Mouse (Mus musculus): ENCODE results near the gene Gm20422.
"Not testable (repeated sequence)": the region's sequence is repeated elsewhere in the genome, so short reads cannot be mapped to it uniquely, and the experiment has no call there.

Gm20422 gene

GRCm38 (mm10) chr8:69791415-69792068, 16.9 kb upstream of the Gm20422 start:
- DNase-seq: peak; percentile 68

DNA sequence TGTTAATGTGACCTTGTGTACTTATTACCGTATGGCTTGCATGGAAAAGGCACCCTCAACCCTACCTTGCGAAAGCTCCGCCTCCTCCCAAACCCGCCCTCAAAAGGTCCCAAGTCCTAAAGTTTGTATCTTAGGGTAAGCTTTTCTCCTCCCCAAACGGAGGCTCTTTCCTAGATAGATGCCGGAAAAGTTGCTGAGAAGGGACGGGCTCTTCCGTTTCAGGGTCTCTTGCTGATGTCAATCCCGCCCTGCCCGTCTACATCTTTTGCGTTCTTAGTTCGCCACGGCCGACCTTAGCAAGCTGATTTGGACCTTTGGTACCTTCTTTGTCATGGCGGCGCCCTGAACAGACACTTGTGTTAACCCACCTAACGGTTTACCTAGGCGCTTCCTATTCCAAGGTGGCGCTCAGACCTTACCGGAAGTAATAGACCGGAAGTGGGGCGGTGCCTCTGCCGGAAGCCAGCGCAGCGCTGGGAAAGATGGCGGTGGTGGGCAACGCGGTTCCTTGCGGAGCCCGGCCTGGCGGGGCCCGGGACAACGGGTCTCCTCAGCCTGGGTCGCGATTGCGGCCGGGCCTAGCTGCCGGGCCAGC, 16.2 kb upstream of the Gm20422 start, which contains the start of the genes Atp13a1 and Zfp866:
TSS of gene Atp13a1 (plus strand) at position 391 of the 595 bp plus-strand sequence.
TSS of gene Zfp866 (minus strand) at position 406 of the 595 bp plus-strand sequence.
- peak; percentile 94 for DNase-seq

DNA sequence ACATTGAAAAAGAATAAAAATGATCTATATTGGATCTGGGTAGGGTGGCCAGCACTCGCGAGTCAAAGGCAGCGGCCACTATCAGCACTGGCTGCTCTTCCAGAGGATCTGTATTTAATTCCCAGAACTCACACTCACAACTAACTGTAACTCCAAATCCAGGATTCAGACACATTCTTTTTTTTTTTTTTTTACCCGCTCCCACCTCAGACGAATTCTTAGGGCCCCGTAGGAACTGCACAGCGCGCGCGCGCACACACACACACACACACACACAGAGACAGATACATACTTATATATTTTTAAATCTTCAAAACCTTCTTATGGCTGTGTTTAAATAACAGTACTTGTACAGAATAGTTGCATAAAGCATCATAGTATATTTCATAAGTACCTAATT, 15.7 kb upstream of the Gm20422 start:
- DNase-seq: peak; percentile 39

GRCm38 (mm10) chr8:69789731-69790130, 15.0 kb upstream of the Gm20422 start:
- DNase-seq: no peak

GRCm38 (mm10) chr8:69789105-69789504, 14.4 kb upstream of the Gm20422 start:
- no peak for DNase-seq

DNA sequence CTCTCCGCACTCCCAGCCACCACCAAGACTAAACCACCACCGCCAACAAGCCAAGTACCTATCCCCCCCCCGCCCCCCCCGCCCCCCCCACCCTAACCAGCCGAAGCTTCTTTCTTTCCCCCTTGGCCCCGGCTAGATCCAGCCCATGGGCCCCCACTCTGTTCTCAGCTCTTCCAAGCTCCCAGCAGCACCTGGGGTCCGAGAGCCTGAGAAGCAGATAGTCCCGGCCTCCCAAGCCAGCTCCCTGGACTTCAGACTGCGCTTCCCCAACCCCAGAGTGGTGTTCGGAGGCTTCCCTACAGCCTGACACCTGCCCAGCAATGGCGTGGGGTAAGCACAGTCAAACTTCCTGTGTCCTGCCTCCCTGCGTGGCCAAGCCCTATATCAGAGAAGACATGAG, 2.4 kb upstream of the Gm20422 start:
- DNase-seq: no peak

- DNase-seq: no peak
Measured at GRCm38 (mm10) chr8:69775149-69775534, 456 bp upstream of the Gm20422 start.

DNA sequence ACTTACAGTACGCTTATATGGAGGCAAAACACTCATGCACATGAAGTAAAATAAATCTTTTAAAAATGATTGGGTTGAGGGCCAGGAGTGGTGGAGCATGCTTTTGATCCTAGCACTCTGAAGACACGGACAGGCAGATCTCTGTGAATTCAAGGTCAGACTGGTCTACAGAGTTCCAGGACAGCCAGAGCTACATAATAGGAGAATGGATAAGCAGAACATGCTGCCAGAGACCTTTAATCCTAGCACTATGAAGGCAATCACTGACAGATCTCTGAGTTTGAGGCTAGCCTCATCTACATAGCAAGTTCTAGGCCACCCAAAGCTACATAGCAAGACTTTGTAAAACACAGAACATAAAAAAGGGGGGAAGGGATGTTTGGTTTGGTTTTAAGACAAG, 2.6 kb downstream of the Gm20422 start:
- no peak for DNase-seq

GRCm38 (mm10) chr8:69771221-69771620, 3.5 kb downstream of the Gm20422 start:
- DNase-seq: no peak

DNA sequence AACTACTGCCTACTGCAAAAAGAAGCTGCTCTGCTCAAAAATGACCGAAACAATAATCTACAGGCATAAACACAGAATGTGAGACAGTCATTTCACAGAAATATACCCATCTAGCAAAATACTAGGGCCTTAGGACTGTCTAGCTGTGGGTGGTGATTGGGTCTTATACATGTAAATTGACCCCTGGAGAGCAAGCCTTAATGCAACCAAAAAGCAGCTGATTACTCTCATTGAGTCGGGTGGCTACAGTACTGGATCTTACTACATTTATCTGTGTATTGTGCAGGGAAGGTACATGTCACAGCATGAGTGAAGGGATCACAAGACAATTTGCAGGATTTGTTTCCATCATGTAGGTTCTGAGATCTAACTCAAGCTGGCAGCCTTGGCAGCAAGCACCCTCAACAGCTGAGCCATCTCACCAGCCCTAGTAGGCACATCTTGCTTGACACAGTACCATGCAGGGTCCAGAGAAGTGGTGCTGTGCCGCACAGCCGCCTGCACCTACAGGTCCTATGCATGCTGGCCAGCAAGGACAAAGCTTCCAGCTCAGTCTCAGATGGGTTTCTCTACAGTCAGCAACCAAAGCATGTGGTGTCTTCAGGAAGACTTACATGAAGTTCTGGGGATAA, 12.8 kb downstream of the Gm20422 start:
- DNase-seq: no peak

GRCm38 (mm10) chr8:69758316-69758715, 16.4 kb downstream of the Gm20422 start:
- DNase-seq: no peak

DNA sequence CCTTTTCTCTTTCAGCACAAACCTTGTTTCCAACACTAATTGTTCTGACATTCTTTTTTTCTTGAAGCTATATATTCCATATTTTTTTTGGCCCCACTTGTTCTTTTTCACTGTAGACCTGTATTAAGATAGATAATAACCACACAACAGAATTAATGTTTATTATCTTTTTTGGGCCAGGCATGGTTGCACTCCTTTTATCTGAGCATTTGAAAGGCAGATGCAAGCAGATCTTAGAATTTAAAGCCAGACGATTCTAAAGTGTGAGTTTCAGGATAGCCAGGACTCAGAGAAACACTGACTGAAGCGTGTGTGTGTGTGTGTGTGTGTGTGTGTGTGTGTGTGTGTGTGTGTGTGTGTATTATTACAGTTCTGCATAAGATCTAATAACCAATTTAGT, 22.2 kb downstream of the Gm20422 start:
- DNase-seq: no peak

- DNase-seq: peak; percentile 98
Measured at GRCm38 (mm10) chr8:69749544-69750454, 24.9 kb downstream of the Gm20422 start, which contains the start of gene Zfp963. TSS of gene Zfp963 (minus strand) at chr8:69749970.

DNA sequence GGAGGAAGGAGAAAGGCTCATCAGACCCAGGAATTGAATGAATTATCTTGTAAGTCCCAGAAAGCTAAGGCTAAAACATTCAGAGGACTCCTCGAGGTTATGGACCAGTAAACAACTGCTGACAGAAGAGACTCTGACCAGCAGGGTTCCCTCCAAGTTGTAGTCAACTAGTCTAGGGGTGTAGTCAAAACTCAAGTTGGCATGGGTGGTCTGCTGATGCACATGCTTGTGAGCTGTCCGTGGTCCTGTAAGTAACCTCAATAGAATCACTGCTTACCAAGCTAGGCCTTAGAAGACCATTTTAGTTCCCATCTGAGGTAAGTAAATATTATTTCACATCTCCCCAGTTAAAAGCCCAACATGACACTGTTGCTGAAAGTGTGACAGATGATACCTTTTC, 33.5 kb downstream of the Gm20422 start:
- DNase-seq: no peak

DNA sequence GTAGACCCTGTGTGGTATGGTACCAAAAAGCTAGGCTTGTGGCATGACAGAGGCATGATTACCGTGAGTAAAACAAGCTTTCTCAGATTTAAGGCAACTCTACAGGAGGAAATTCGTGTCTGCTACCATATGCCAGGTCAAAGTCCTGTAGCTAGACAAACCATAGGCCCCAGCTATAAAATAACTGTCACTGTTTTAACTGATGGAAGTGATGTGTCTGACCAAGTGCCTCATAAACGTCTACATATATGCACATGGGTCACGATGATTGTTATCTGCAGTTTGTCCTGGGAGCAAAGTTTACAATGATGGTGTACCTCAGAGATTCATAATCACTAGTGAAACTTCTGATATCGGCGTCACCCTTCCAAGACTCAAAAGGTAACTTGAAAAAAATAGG, 33.9 kb downstream of the Gm20422 start:
- DNase-seq: no peak

GRCm38 (mm10) chr8:69735495-69735894, 39.2 kb downstream of the Gm20422 start:
- no peak for DNase-seq

DNA sequence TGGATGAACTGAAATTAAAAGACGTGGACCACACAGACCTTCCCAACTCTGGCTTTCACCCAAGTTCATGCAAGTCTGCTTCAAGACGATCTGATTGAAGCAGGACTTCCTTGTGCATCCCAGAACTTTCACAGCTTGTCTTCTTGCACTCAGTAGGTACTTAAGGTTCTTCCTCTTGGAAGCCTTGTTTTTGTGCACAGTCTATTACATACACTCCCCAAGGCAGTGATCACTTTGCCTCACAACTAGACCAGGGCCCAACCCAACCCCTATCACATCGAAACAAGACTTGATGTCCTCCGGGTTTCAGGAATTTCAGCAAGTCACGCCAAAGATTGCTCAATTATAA, 57.5 kb downstream of the Gm20422 start:
- no peak for DNase-seq

- DNase-seq: peak; percentile 95
Measured at GRCm38 (mm10) chr8:69716403-69717231, 58.1 kb downstream of the Gm20422 start.

DNA sequence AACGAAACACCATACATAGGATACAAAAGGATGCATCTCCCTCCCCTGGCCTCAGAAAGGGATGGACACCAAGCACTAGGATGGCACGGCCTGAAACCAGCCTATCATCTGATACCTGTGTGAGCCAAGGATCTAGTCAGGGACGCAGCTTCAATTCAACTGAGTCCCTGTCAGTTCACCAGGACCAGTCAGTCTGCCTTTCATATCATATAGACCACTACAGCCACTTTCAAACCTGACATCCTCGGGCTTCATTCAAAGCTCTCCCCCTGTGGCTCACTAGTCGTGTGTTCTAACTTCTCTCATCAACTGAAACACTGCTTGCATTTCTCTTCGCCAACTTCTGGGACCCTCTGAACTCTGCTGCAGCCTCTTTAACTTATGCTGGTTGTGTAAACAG, 59.3 kb downstream of the Gm20422 start:
- no peak for DNase-seq

- no peak for DNase-seq
Measured at GRCm38 (mm10) chr8:69713516-69713915, 61.2 kb downstream of the Gm20422 start.

- not testable (repeated sequence) for DNase-seq
Measured at GRCm38 (mm10) chr8:69710624-69711023, 64.1 kb downstream of the Gm20422 start, which contains the start of gene Zfp869. TSS of gene Zfp869 (minus strand) at chr8:69710724.

- DNase-seq: peak; percentile 17
Measured at GRCm38 (mm10) chr8:69701810-69702209, 72.9 kb downstream of the Gm20422 start.
